Mouse (Mus musculus) mesoderm, embryonic 11.5 days (tissue): Measurements from ENCODE around the gene P2rx5.
A peak's percentile ranks its signal among the peaks of the same experiment; 100 is the strongest.

Experiments used
- DNase-seq: peaks from one replicate; pipeline ENCODE4 v3.0.0-alpha.2; 2012; ENCODE audit warnings: low read depth, low spot score

The P2rx5 gene

DNA sequence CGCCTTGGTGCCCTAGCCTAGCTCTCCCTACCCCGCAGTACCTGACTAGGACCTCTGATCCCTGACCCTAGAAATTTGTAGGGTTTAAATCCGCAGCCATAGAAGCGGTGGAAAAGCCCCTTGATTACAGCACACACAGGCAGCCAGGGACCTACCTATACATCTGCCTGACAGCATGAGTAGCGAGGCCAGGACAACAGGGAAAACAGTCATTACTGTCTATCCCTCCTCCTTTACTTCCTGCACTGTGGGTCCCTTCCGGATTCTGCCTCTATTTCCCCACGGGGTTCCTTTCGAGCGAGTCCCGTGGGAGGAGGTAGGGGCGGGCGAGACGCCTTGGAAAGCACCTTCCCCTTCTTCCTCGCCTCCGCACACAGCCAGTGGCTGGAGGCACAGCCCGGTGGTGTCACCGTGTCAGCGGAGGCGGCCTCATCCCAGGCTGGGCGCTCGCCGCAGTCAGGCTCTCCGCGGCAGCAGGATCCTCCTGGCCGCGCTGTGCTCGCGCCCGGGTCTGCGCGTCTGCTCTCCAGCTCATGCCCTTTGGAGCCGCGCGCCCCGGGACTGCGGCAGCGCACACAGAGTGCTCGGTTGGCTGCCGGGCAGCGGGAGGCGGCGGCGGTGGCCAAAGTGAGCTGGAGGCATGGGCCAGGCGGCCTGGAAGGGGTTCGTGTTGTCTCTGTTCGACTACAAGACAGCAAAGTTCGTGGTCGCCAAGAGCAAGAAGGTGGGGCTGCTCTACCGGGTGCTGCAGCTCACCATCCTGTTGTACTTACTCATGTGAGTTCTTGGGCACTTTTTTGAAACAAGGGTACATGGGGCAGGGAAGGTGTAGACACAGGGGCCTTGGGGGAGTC, at the start of gene P2rx5:
TSS of gene P2rx5 (plus strand) at position 465 of the 854 bp plus-strand sequence.
- DNase-seq = peak; percentile 49

DNA sequence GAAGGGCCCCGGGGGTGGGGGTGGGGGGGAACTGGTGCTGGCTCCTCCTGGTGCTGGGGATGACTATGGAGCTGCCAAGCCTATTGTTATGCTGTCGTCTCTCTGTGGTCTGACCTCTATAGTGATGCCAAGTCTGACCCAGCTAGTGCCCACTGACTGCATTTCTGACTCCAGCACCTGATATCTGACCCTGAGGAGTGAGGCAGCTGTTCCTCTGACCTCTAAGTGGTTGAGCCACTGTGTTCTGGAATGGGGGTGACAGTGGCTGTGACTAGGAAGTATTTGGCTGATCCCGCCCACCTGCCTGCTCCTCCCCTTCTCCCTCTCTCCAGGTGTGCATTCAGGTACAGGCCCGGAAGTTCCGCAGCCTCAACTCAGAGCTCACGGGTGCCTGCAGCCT, 48.8 kb upstream of the P2rx5 start:
- no peak for DNase-seq

DNA sequence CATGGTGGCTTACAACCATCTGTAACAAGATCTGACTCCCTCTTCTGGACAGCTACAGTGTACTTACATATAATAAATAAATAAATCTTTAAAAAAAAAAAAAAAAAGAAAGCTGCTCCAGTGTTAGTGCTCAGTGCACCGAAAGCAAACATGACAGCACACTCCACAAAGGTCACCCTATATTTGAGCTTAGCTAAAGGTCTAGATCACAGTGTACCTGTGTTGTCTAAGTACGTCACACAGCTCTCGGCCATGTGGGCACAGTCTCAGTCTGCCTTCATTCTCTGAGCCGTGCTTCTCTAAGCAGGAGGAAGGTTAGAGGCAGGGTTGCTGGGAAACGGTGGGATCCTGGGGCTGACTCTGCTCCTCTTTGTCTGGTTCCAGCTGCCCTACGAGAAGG, 33.7 kb upstream of the P2rx5 start:
- DNase-seq = no peak

- no peak for DNase-seq
These were observed 29.2 kb upstream of the P2rx5 start for GRCm38 (mm10) chr11:73131020-73131419.

GRCm38 (mm10) chr11:73132999-73133398, 27.2 kb upstream of the P2rx5 start:
- DNase-seq = no peak

GRCm38 (mm10) chr11:73134222-73134621, 26.0 kb upstream of the P2rx5 start:
- DNase-seq = no peak

DNA sequence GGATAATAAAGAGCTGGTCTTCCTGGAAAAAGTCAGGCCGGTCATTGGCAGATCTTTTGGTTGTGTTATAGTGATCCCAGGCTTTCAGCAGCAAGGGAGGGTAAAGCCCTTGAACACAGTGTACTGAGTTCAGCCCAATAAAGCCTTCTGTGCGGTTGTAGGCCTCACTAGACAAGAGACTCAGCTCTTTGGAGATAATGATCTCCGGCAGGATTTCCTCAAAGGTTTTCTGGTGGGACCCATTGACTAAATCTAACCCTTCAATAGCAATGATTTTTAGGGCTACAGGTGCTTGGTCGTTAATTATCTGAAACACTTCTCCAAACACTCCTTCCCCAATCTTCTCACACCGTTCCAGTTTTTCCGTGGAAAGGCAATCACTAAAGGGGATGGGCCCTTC, 23.6 kb upstream of the P2rx5 start:
- DNase-seq = no peak

DNA sequence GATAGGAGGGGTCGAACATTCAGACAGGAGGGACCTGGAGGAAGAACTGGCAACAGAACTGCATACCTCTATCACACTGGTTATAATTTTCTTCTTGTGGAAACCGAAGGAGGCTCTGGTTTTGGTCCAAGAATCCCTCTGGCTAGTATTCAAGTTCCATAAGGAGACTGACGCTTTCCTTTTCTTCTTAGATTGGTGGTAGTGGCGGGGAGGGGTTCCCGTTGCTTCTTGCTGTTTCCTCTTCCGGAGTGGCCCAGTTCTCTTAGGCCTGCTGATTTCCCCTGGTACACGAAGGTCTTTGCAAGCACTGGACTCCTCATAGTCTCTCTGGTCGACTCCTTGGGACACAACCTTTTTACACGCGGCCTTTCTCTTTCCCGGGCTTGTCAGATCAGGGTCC, 23.1 kb upstream of the P2rx5 start:
- no peak for DNase-seq

GRCm38 (mm10) chr11:73137591-73138501, 22.4 kb upstream of the P2rx5 start, which contains the start of gene Haspin:
Haspin (minus strand) TSS chr11:73138294.
- peak; percentile 94 for DNase-seq

GRCm38 (mm10) chr11:73144261-73144681, 15.9 kb upstream of the P2rx5 start:
- DNase-seq = no peak

GRCm38 (mm10) chr11:73146026-73146974, 13.9 kb upstream of the P2rx5 start:
- no peak for DNase-seq

DNA sequence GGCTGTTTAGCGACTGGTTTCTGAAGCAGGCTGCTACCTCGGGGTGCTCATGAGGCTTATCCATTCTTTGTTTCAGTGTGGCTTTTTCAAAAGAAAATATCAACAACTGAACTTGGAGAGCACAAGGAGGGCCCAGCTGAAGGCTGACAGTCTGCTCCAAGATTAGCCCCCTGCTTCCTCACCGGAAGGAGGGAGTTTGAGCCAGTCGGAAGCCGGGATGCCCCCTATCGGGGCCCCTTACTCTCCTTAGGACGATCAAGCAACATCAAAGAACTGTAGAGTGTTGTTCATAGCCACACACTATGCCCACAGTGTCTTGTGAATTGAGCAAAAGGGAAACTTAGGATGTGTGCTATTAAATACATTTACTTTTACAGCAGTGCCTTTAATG, 13.3 kb upstream of the P2rx5 start:
- no peak for DNase-seq

GRCm38 (mm10) chr11:73148209-73148608, 12.0 kb upstream of the P2rx5 start:
- DNase-seq = no peak

GRCm38 (mm10) chr11:73155071-73155470, 5.2 kb upstream of the P2rx5 start:
- DNase-seq = no peak

DNA sequence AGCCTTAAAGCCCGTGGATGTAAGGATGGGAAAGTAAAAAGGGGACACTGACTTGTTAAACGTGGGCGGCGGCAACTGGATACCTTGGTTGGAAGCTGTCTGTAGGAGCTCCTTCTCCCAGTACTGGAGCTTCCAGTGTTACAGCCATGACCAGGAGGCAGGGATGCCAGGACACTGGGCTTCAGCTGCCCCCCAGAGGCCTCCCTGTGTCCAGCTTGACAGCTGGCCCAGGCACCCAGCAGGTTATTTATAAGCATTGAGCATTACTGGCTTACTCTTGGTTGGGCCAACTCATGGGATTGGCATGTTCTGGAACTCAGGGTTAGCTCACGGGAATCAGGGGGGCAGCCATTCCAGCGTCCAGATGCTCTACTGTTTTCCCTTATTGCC, 585 bp downstream of the P2rx5 start:
- DNase-seq = peak; percentile 19

DNA sequence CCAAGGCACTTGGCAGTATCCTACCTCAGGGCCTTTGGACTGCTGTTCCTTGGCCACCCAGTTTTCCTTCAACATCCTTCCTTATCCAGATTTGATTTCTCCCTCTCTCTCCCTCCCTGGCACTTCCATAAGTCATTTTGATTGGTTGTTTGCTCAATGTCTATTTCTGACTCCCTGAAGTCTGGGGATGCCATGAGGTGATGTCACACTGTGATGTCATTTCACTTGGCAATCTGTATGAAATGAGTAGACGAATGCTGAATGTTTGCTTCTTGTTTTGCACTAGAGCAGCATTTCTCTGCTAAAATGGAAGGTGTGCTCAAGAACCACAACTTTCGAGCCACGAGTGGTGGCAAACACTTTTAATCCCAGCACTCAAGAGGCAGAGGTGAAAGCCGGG, 1.4 kb downstream of the P2rx5 start:
- no peak for DNase-seq

DNA sequence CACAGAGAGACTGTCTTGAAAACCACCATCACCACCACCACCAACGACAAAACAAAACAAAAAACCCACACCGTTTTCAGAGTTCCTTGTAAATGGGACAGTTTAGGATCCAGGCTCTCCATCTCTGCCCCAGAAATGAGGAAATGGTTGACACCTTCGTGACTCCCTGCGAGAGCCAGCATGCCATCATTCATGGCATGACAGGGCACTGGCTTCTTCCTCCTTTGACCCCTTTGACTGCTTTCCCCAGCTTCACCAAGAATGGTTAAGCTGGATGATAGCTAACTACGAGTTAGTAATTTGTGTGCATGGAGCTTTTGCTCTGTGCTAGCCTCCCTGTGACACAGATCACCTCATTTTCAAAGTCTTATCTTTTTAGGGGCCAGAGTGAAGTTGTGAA, 2.1 kb downstream of the P2rx5 start:
- no peak for DNase-seq

GRCm38 (mm10) chr11:73168071-73168470, 7.8 kb downstream of the P2rx5 start:
- DNase-seq = no peak

DNA sequence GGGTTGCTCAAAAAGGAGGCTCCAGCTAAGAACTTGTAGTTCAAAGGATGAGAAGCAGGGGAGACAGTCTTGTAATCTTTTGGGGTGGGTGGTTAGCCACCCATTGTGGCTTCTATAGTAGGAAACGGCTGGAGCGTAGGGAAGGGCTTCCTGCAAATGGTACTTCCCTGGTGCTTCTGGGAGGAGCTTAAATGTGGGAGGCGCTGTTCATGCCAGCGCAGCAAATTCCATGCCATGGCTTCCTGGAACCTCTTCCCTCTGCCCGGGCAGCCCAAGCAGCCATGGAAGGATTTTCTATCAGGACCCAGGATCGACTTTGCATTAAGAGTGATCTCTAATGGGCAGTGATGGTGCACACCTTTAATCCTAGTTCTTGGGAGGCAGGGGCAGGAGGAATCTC, 8.4 kb downstream of the P2rx5 start:
- no peak for DNase-seq

GRCm38 (mm10) chr11:73169231-73169630, 9.0 kb downstream of the P2rx5 start:
- peak; percentile 60 for DNase-seq

DNA sequence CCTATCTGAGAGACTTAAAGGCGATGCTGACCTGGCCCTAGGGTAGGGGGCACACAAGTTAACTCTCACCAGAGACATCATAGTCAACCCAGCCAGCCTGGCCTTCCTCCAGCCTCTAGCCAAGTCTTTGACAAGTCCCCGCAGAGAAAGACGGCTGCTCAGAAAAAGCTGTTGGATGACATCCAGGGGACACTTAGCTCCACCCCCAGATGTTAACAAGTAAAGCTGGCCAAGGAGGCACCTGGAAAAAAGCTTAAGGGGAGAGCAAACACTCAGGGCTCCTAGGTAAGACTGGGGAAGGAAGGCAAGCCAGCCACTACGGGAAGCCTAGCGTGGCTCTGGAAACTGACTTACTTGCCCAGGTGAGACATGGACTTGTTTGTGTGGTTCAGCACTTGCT, 12.0 kb downstream of the P2rx5 start:
- no peak for DNase-seq
